Mouse (Mus musculus): Measurements from ENCODE around the gene Nup214. TPM values are rescaled to one million over a fixed set of nuclear protein-coding genes. Genes with fewer than 3 reads are reported as not detected.
A peak's percentile ranks its signal among the peaks of the same experiment; 100 is the strongest.

The Nup214 gene
- polyA plus RNA-seq, 1 experiment from 2014 or later, result 70.9 TPM

DNA sequence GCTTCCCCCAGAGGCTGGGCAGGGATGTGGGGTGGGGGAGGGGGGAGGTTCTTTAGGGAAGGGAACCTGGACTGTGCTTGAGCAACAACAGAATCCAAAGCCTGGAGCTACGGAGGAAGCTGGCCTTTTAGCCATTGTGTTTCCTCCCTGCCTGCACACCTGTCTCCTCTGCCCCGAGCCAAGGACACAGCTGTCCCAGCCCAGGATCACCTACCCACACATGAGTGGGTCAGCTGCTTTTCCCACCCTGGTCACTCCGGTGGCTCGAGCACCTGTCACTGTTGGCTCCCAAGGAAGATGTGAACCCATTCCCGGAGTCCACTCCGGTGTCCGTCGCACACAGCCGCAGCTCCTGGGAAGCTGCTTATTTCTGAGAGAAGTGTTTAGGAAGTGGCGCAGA, 17.0 kb upstream of the Nup214 start:
- no peak overlapping the region for H3K4me3 ChIP-seq (ENCODE audit: low read depth, low read length)
- DNase-seq (ENCODE audit: low spot score) (no peak), ATAC-seq (replicated peaks; ENCODE audit: low FRiP score, low TSS enrichment, low read depth) (no peak)
- no peak overlapping the region for H3K4me2 ChIP-seq (ENCODE audit: low read length)
- no peaks in the 10 kb centered on the region for H3K4me1 ChIP-seq (replicated peaks; ENCODE audit: control insufficient read depth, insufficient read depth, low read length)
- 0 out of 2 replicates have a peak, but pooled peaks cover 3% of the 10 kb centered on the region for H3K36me3 ChIP-seq (ENCODE audit: control insufficient read depth, insufficient read depth, low read length)
- H3K9me3 ChIP-seq (ENCODE audit: control insufficient read depth, low read length), result no peaks in the 10 kb centered on the region
- 85% methylated on average over 10 of the region's 10 CpGs for WGBS
- no peaks in the 10 kb centered on the region for H3K27me3 ChIP-seq (replicated peaks; ENCODE audit: control insufficient read depth, insufficient read depth, low read length)
- no peak overlapping the region for H3K27ac ChIP-seq (ENCODE audit: low read depth)
- no peak overlapping the region for H3K9ac ChIP-seq (ENCODE audit: low read length)

DNA sequence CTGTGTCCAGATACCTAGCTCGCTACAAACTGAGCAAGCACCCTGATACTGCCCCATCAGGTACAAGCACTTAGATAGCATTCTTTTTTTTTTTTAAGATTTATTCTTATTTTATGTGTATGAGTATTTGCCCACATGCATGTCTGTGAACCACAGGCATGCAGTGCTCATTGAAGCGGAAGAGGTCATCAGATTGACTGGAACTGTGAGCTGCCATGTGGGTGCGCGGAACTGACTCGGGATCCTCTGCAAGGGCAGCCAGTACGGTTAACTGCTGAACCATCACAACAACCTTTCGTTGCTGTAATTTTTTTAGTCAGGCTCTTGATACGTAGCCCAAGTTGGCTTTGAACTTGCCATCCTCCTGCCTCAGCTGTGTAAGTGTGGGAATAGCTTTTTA, 13.2 kb upstream of the Nup214 start:
- Histone ChIP-seq H3K9me3 (ENCODE audit: control insufficient read depth, low read length) (no peaks in the 10 kb centered on the region), H3K4me3 (ENCODE audit: low read depth, low read length) (no peak overlapping the region), H3K4me2 (ENCODE audit: low read length) (no peak overlapping the region), H3K9ac (ENCODE audit: low read length) (no peak overlapping the region), H3K4me1 (replicated peaks; ENCODE audit: control insufficient read depth, insufficient read depth, low read length) (no peaks in the 10 kb centered on the region), H3K27ac (ENCODE audit: low read depth) (no peak overlapping the region), H3K36me3 (ENCODE audit: control insufficient read depth, insufficient read depth, low read length) (0 out of 2 replicates have a peak, but pooled peaks cover 3% of the 10 kb centered on the region), H3K27me3 (replicated peaks; ENCODE audit: control insufficient read depth, insufficient read depth, low read length) (no peaks in the 10 kb centered on the region)
- ATAC-seq (replicated peaks; ENCODE audit: low FRiP score, low TSS enrichment, low read depth), result no peak
- WGBS, result 95% methylated on average over 8 of the region's 8 CpGs
- no peak for DNase-seq (ENCODE audit: low spot score)

DNA sequence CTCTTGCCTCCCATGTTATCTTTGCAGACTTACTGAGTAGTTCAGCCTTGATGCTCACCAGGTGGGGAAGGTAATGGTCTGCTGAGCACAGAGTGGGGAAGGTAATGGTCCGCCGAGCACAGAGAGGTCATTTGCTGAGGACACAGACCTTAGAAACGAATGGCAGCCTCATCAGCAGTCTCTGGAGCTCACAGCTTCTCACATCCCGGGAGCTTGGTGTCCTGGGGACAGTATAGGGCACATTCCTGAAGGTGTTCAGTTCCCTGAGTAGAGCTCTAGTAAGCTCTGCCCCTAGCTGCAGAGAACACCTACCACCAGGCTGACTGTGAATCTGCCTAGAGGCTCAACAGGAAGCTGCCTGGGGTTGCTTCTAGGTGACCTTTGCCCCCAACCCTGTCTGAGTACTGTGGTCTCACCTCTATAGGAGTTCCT, 12.4 kb upstream of the Nup214 start:
- no peak overlapping the region; the same call in 1 of the 2 replicates for H3K27ac ChIP-seq (ENCODE audit: low read depth)
- no peak overlapping the region for H3K4me2 ChIP-seq (ENCODE audit: low read length)
- no peak overlapping the region for H3K4me3 ChIP-seq (ENCODE audit: low read depth, low read length)
- no peaks in the 10 kb centered on the region for H3K27me3 ChIP-seq (replicated peaks; ENCODE audit: control insufficient read depth, insufficient read depth, low read length)
- H3K36me3 ChIP-seq (ENCODE audit: control insufficient read depth, insufficient read depth, low read length), result 0 out of 2 replicates have a peak, but pooled peaks cover 3% of the 10 kb centered on the region
- no peaks in the 10 kb centered on the region for H3K9me3 ChIP-seq (ENCODE audit: control insufficient read depth, low read length)
- ATAC-seq (replicated peaks; ENCODE audit: low FRiP score, low TSS enrichment, low read depth), result no peak
- no peak for DNase-seq (ENCODE audit: low spot score)
- H3K4me1 ChIP-seq (replicated peaks; ENCODE audit: control insufficient read depth, insufficient read depth, low read length), result no peaks in the 10 kb centered on the region
- 67% methylated on average over 4 of the region's 4 CpGs for WGBS
- H3K9ac ChIP-seq (ENCODE audit: low read length), result no peak overlapping the region

DNA sequence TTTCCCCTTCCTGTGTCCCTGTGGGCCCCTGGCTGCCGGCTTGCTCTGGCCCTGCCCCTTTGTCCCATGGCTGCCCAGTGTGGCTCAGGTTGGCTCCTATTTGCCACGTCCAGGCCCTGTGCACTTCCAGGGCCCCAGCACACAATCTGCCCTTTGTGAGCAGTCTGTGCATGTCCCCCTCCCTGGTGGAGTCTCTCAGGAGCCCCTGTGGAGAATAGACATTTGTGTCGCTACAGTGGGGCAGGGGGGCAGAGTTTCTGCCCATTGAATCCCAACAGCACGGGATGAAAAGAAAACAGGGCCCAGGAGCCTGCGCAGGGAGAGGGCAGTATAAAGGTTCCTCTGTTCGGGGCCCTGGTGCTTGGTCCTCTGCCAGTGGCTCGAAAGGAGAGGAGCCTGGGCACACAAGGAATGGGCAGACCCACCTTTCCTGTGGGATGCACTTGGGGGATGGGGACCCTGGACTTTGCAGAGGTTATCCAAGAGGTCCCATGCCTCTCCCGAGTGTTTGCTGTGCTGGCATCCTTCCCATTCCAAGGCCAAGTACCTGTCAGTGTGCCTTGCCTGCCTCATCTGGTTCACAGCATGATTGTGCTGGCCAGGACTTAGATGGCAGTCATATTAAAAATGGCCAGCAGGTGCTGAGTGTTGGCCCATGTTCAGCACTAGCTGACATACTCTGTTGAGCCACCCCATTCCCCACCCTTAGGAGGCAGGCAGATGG, 11.6 kb upstream of the Nup214 start:
- no peak overlapping the region for H3K9ac ChIP-seq (ENCODE audit: low read length)
- no peak for DNase-seq (ENCODE audit: low spot score)
- H3K4me3 ChIP-seq (ENCODE audit: low read depth, low read length), result no peak overlapping the region
- 0 out of 2 replicates have a peak, but pooled peaks cover 3% of the 10 kb centered on the region for H3K36me3 ChIP-seq (ENCODE audit: control insufficient read depth, insufficient read depth, low read length)
- no peaks in the 10 kb centered on the region for H3K27me3 ChIP-seq (replicated peaks; ENCODE audit: control insufficient read depth, insufficient read depth, low read length)
- peak overlapping the region; percentile 18; the same call in 1 of the 2 replicates for H3K27ac ChIP-seq (ENCODE audit: low read depth)
- 77% methylated on average over 8 of the region's 8 CpGs for WGBS
- ATAC-seq (replicated peaks; ENCODE audit: low FRiP score, low TSS enrichment, low read depth), result peak; percentile 58
- no peaks in the 10 kb centered on the region for H3K9me3 ChIP-seq (ENCODE audit: control insufficient read depth, low read length)
- H3K4me2 ChIP-seq (ENCODE audit: low read length), result no peak overlapping the region
- no peaks in the 10 kb centered on the region for H3K4me1 ChIP-seq (replicated peaks; ENCODE audit: control insufficient read depth, insufficient read depth, low read length)

DNA sequence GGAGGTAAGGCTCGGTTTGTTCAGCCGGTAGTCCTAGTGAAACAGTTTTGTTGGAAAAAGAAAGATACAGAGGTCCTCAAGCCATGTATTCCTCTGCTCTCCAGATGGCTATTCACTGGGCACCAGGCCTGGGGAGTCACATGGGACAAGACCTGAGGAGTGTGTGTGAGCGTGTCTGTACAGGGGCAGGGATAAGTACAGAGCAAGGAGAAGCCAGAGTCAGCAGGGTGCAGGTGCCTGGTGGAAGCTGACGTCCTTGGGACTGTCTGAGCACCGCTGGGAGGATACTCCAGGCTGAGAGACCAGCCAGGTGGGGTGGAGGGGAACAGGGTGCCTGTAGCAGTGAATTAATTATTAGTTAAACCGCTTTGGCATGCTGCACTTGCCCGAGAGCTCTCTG, 10.7 kb upstream of the Nup214 start:
- no peaks in the 10 kb centered on the region for H3K27me3 ChIP-seq (replicated peaks; ENCODE audit: control insufficient read depth, insufficient read depth, low read length)
- ATAC-seq (replicated peaks; ENCODE audit: low FRiP score, low TSS enrichment, low read depth) (no peak), DNase-seq (ENCODE audit: low spot score) (no peak)
- 0 out of 2 replicates have a peak, but pooled peaks cover 3% of the 10 kb centered on the region for H3K36me3 ChIP-seq (ENCODE audit: control insufficient read depth, insufficient read depth, low read length)
- H3K4me1 ChIP-seq (replicated peaks; ENCODE audit: control insufficient read depth, insufficient read depth, low read length), result no peaks in the 10 kb centered on the region
- no peak overlapping the region for H3K4me3 ChIP-seq (ENCODE audit: low read depth, low read length)
- H3K27ac ChIP-seq (ENCODE audit: low read depth), result no peak overlapping the region
- H3K4me2 ChIP-seq (ENCODE audit: low read length), result no peak overlapping the region
- 81% methylated on average over 7 of the region's 7 CpGs for WGBS
- H3K9me3 ChIP-seq (ENCODE audit: control insufficient read depth, low read length), result no peaks in the 10 kb centered on the region
- H3K9ac ChIP-seq (ENCODE audit: low read length), result no peak overlapping the region

DNA sequence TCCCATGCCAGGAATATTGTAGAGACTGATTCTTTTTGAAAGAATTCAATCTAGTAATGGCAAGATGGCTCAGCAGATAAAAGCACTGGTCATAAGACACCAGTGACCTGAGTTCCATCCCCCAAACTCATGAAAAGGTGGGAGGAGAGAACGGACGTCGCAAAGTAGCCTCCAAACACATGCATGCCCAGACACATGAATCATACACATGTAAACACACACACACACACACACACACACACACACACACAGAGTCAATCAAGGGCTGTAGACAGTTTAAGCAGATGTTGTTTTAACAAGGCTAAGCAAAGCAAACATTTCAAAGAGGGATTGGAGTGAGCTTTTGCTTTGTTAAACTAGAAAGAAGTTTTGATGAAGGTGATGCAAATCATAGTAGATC, 10.0 kb upstream of the Nup214 start:
- no peak overlapping the region for H3K4me3 ChIP-seq (ENCODE audit: low read depth, low read length)
- H3K4me2 ChIP-seq (ENCODE audit: low read length), result no peak overlapping the region
- H3K9ac ChIP-seq (ENCODE audit: low read length), result no peak overlapping the region
- DNase-seq (ENCODE audit: low spot score) (no peak), ATAC-seq (replicated peaks; ENCODE audit: low FRiP score, low TSS enrichment, low read depth) (no peak)
- no peaks in the 10 kb centered on the region for H3K9me3 ChIP-seq (ENCODE audit: control insufficient read depth, low read length)
- 59% methylated on average over 3 of the region's 3 CpGs for WGBS
- H3K27ac ChIP-seq (ENCODE audit: low read depth), result no peak overlapping the region
- H3K36me3 ChIP-seq (ENCODE audit: control insufficient read depth, insufficient read depth, low read length), result 0 out of 2 replicates have a peak, but pooled peaks cover 3% of the 10 kb centered on the region
- H3K4me1 ChIP-seq (replicated peaks; ENCODE audit: control insufficient read depth, insufficient read depth, low read length), result no peaks in the 10 kb centered on the region
- no peaks in the 10 kb centered on the region for H3K27me3 ChIP-seq (replicated peaks; ENCODE audit: control insufficient read depth, insufficient read depth, low read length)

DNA sequence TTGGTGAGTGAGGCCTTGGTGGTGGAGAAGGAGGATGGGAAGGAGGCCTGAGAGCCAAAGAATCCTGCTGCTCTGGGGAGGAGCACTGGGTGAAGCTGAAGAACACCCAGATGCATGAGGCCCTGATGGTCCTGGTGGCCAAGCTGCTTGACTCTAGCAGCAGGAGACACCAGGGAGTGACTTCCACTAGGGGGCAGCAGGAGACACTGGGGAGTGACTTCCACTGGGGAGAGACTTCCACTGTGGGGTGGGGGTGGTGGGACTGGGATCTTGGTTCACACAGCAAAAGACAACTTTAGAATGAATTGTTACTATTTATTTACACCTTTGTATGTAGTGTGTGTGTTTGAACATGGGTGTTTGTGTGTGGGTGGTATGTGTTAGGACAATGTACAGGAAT, 9.1 kb upstream of the Nup214 start:
- H3K36me3 ChIP-seq (ENCODE audit: control insufficient read depth, insufficient read depth, low read length), result 0 out of 2 replicates have a peak, but pooled peaks cover 8% of the 10 kb centered on the region
- ATAC-seq (replicated peaks; ENCODE audit: low FRiP score, low TSS enrichment, low read depth), result no peak
- DNase-seq (ENCODE audit: low spot score), result no peak

DNA sequence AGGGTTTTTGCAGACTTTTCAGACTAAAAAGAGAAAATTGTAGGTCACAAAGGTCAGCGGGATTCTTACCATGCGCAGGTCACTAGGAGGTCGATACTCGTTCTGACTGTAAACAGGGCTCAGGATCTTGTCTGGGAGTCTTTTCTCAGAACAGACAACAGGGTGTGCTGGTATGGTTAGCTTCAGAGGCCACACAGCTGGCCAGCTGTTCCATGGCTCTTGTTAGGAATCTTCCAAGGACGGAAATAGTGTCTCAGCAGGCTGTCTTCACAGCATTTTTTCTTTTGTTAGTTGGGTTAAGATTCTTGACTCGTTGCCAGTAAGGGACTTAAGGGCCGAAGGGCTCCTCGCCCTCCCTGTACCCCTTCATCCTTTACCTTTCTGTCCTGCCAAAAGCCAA, 7.4 kb upstream of the Nup214 start:
- ATAC-seq (replicated peaks; ENCODE audit: low FRiP score, low TSS enrichment, low read depth), result no peak

More for the DNA sequence above, 9.1 kb upstream of the Nup214 start:
- Histone ChIP-seq H3K9ac (ENCODE audit: low read length) (no peak overlapping the region), H3K4me2 (ENCODE audit: low read length) (no peak overlapping the region), H3K27me3 (replicated peaks; ENCODE audit: control insufficient read depth, insufficient read depth, low read length) (no peaks in the 10 kb centered on the region), H3K27ac (ENCODE audit: low read depth) (no peak overlapping the region), H3K4me1 (replicated peaks; ENCODE audit: control insufficient read depth, insufficient read depth, low read length) (no peaks in the 10 kb centered on the region), H3K4me3 (ENCODE audit: low read depth, low read length) (no peak overlapping the region), H3K9me3 (ENCODE audit: control insufficient read depth, low read length) (no peaks in the 10 kb centered on the region)

DNA sequence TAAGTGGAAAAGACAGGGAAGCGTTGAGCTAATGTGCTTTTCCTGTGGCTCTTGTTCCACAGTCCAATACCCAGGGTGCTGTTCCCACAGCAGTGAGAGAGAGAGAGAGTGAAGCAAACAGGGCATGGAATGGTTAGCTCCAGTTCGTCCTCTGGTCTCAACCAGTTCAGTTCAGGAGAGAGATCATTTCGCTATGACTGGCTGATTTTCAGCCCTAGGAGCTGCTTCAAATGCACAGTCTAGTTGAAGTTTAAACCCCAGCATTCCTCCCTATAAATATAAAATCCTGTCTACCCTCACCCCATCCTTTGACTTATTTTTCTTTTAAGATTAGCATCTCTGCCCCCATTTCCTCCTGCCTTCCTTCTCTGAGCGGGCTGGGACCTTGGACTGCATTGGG, 1.6 kb upstream of the Nup214 start:
- ATAC-seq (replicated peaks; ENCODE audit: low FRiP score, low TSS enrichment, low read depth), result no peak
- peaks cover 25% of the 10 kb centered on the region for H3K36me3 ChIP-seq (ENCODE audit: control insufficient read depth, insufficient read depth, low read length)
- no peak overlapping the region for H3K27ac ChIP-seq (ENCODE audit: low read depth)
- DNase-seq (ENCODE audit: low spot score), result no peak
- H3K4me1 ChIP-seq (replicated peaks; ENCODE audit: control insufficient read depth, insufficient read depth, low read length), result peaks cover 9% of the 10 kb centered on the region
- H3K27me3 ChIP-seq (replicated peaks; ENCODE audit: control insufficient read depth, insufficient read depth, low read length), result no peaks in the 10 kb centered on the region
- H3K4me2 ChIP-seq (ENCODE audit: low read length), result no peak overlapping the region
- 81% methylated on average over 4 of the region's 4 CpGs for WGBS
- H3K4me3 ChIP-seq (ENCODE audit: low read depth, low read length), result no peak overlapping the region
- no peaks in the 10 kb centered on the region for H3K9me3 ChIP-seq (ENCODE audit: control insufficient read depth, low read length)
- H3K9ac ChIP-seq (ENCODE audit: low read length), result no peak overlapping the region

More for the DNA sequence above, 7.4 kb upstream of the Nup214 start:
- Histone ChIP-seq H3K27ac (ENCODE audit: low read depth) (no peak overlapping the region), H3K9ac (ENCODE audit: low read length) (no peak overlapping the region), H3K27me3 (replicated peaks; ENCODE audit: control insufficient read depth, insufficient read depth, low read length) (no peaks in the 10 kb centered on the region), H3K9me3 (ENCODE audit: control insufficient read depth, low read length) (no peaks in the 10 kb centered on the region), H3K4me2 (ENCODE audit: low read length) (no peak overlapping the region), H3K36me3 (ENCODE audit: control insufficient read depth, insufficient read depth, low read length) (peaks cover 11% of the 10 kb centered on the region; the same call in 1 of the 2 replicates), H3K4me1 (replicated peaks; ENCODE audit: control insufficient read depth, insufficient read depth, low read length) (no peaks in the 10 kb centered on the region), H3K4me3 (ENCODE audit: low read depth, low read length) (no peak overlapping the region)
- WGBS, result 62% methylated on average over 8 of the region's 8 CpGs
- no peak for DNase-seq (ENCODE audit: low spot score)

Measured in intestine, embryonic 14.5 days (tissue).